Mouse (Mus musculus): ENCODE measurements around the gene Arhgdig.

Gene Arhgdig

DNA sequence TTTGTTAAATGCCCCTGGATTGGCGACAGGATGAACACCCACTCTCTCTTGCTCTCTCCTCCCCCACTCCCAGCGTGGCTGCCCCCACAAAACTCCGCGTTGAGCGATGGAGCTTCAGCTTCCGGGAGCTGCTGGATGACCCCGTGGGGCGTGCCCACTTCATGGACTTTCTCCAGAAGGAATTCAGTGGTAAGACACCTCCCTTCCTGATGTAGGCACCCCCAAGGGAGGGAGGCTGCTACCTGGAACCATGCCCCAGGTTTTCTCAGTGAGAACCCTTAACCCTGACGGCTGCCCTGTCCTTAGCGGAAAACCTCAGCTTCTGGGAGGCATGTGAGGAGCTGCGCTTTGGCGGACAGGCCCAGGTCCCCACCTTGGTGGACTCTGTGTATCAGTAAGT lies at the start of gene Arhgdig:
Arhgdig (minus strand) TSS at position 101 of the 400 bp plus-strand sequence.
- DNase-seq (ENCODE audit: low spot score in 2 of 2) = no peak

DNA sequence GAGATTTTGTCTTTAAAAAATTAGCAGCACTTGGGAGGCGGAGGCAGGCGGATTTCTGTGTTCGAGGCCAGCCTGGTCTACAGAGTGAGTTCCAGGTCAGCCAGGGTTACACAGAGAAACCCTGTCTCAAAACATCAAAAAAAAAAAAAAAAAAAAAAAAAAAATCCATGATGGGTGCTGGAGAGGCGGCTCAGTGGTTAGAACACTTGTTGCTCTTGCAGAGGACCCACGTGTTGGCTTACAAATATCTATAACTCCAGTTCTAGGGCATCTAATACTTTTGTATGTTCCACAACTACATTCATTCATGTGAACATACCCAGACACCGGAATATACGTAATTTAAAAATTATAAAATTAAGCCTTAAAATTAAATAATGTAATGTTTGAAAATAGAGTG lies 47.7 kb upstream of the Arhgdig start:
- no peak for DNase-seq (ENCODE audit: low spot score in 2 of 2)

DNA sequence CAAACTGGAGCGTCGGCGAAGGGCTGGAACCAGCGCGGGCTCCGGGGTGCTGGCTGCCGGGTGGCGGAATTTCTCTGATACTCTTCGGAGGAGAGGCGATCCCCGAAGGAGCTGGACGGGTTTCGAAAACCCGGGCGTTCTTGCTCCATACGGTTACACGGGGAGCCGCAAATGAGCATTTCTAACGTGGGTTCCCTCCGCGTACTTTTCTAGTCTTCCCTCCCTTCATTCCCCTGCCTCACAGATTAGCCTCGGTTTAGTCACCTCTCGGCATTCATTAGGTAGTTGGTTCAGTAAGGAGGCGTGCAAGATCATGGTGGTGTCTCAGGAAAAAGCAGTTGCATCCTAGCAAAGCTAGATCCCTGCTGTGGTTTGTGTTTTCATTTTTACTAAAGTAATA lies 45.8 kb upstream of the Arhgdig start:
- no peak for DNase-seq (ENCODE audit: low spot score in 2 of 2)

DNA sequence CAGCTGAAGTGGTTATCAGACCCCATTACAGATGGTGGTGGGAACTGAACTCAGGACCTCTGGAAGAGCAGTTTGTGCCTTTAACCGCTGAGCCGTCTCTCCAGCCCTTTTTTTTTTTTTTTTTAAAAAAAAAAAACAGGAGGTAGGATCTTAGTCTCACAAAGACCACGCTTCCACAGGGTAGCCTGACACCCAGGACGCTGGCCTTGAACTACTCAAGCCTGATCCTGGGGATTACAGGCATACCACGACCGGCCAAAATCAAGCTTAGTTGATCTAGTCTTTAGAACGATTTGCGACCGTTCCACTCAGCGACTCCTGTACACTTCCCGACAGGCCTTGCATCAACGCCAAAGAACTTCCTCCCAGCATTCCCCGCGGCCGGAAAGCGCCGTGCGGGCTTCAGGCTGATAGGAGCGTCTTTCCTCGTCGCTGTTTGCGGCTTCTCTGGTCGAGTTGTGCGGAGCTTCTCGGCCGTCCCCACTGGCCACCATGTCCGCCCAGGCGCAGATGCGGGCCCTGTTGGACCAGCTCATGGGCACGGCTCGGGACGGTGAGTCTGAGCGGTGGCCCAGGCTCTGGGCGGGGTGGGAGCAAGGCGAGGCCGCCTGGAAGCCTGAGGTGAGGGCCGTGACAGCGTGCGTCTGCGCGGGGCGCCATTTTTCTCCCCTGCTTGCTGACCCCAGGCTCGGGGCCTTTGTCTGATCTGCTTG lies 45.1 kb upstream of the Arhgdig start, which contains the start of gene Luc7l:
Luc7l (plus strand) TSS at position 358 of the 713 bp plus-strand sequence.
- DNase-seq (ENCODE audit: low spot score in 2 of 2) = peak; percentile 84 to 92

DNA sequence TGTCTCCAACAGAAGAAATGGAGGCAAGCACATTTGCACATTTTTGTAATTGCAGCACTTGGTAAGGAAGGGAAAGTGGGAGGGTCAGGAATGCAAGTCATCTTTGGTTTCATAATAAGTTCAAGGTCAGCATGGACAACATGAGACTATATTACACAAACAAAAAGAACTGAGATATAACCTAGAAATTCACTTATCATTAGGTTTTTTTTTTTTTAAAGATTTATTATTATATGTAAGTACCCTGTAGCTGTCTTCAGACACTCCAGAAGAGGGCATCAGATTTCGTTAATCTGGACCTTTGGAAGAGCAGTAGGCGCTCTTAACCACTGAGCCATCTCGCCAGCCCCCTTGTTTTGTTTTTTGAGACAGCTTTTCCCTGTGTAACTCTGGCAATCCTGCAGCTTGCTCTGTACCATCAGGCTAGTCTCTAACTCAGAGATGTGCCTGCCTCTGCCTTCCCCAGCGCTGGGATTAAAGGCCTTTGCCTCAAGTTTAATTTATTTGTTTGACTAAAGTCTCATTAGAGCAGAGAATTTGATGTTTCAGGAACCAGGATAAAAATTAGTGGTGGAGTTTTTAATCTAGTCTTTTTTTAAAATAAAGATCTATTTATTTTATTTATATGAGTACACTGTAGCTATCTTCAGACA lies 44.4 kb upstream of the Arhgdig start:
- DNase-seq (ENCODE audit: low spot score in 2 of 2) = no peak

DNA sequence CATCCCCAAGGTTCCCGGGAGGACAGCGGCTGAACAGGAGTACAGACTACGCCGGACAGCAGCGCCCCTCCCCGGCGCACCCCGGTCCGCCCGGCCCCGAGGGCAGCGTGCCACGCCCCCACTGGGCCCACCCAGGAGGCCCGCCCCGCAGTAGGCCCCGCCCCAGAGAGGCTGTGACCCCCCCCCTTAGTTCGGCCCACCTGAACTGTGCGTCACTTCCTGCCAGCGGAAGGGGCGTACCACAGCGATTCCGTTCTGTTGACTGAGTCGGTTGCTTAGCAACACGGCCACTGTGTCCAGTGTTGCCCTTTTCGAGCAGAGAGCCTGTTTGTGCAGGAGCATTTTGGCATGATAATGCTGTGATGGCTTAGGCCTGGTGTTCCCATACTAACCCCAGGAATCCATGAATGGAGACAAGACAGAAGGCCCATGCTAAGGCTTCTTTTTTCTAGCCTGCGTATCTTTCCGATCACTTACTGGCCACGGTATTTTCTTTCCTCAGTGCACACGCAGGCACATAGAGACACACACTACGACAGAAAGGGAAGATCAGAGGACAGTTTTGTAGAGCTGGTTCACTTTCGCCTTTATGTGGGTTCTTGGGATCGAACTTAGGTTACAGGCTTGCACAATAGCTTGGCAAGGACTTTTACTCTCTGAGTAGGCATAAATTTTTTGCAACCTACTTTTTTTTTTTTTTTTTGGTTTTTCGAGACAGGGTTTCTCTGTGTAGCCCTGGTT lies 36.7 kb upstream of the Arhgdig start, which contains the start of gene Fam234a:
Fam234a (minus strand) TSS at position 142 of the 741 bp plus-strand sequence.
- DNase-seq (ENCODE audit: low spot score in 2 of 2) = peak; percentile 86 to 88

DNA sequence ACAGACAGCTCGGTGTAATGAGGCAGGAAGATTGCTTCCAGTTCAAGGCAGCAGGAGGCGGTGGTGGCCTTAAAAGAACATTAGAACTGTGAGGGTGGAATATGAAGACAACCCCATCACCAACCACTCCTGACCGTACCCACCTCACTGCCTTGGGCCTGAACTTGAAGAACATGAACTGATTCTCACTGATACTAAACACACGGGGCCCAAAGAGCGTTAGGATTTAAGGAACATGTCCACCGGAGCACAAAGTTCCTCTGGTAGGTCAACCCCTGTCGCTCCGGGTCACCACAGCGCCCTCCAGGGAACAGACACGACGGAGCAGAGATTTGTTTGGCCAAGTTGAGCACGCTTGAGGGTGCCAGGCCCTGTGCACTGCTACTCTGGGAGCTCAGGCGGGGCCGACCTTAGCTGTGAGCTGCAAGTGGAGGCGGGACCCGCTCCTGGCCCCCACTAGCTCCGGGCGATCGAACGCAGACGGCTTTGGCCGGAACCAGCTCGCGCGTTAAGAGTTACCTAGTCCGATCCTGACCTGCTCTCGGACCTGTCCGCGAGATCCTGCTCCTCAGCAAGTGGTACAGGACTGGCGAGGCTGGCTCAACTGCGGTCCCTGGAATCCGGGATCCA lies 36.0 kb upstream of the Arhgdig start:
- DNase-seq (ENCODE audit: low spot score in 2 of 2) = no peak

DNA sequence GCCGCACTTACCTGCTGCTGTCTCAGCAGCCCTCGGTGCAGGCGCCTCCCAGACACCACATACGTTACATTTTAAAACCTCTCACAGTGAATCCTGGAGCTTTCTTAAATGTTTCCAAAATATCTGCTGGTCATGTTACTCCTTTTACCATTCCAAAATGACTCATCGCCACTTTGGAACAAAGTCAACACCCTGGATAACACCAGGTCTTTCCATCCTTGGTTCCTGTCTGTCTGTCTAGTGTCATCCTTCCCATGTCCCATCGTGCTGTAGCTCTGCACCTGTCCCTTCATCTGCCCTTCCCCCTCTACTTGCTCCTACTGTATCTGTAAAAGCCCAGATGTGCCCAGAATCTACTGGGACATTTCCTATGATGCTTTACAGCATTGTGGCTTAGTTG lies 33.4 kb upstream of the Arhgdig start:
- DNase-seq (ENCODE audit: low spot score in 2 of 2) = no peak

DNA sequence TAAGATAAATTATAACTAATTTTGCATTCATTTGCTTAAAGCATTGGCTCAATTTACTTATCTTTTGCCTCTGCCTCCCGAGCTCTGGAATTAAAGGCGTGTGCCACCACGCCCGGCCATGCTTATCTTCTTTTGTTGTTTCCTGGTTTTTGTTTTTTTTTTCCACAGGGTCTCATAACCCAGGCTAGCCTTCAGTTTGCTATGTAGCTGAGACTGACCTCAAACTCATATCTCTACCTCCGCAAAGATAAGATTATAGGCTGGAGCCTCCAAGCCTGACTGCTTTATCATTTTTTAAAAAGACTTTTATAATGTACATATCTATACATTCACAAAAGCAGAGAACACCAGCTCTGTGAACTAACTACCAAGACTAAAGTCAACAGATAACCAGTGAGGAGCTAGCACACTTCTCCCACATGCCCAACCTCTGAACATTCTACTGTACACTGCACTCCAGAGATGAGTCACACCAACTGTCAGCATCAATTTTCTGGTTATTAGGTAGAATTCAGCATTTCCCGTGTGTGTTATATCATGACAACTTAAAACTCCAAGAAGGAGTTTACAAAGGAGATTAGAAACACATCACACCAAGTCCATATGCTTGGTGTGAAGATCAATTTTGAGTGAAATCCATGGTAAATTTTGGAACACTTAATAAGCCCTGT lies 32.7 kb upstream of the Arhgdig start:
- DNase-seq (ENCODE audit: low spot score in 2 of 2) = no peak

DNA sequence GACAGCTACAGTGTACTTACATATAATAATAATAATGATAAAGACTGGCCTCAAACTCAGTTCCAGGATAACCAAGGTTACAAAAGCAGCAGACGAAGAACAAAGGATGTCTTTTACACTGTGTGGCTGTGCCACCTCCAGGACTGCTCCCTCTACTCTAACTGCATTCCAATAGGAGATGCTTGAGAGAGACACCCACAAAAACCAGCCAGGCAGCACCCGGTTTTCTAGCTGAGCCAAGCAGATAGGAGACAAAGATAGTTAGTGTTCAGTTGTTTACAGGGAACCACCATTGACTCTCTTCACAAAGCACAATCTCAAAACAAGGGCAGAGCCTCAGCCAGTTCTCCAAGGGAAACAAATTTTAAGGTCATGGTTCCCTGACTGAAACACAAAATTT lies 32.0 kb upstream of the Arhgdig start:
- DNase-seq (ENCODE audit: low spot score in 2 of 2) = no peak

DNA sequence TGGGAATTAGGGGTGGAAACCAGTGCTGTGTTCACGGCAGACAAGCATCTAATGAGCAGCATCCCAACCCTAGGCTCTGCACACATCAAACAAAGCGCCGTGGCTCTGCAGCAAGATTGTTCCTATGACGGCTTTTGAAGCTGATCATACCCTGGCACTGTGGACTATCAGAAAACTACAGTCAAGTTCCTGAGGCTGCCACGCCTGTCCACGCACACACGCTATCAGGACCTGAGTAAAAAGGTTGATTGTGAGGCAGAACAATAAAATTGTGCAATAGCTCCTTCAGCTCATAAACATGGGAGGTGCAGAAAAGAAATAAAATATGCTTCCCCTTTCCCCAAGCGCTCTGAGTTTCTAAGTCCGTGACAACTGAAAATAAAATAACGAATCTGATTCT lies 30.1 kb upstream of the Arhgdig start:
- DNase-seq (ENCODE audit: low spot score in 2 of 2) = no peak

DNA sequence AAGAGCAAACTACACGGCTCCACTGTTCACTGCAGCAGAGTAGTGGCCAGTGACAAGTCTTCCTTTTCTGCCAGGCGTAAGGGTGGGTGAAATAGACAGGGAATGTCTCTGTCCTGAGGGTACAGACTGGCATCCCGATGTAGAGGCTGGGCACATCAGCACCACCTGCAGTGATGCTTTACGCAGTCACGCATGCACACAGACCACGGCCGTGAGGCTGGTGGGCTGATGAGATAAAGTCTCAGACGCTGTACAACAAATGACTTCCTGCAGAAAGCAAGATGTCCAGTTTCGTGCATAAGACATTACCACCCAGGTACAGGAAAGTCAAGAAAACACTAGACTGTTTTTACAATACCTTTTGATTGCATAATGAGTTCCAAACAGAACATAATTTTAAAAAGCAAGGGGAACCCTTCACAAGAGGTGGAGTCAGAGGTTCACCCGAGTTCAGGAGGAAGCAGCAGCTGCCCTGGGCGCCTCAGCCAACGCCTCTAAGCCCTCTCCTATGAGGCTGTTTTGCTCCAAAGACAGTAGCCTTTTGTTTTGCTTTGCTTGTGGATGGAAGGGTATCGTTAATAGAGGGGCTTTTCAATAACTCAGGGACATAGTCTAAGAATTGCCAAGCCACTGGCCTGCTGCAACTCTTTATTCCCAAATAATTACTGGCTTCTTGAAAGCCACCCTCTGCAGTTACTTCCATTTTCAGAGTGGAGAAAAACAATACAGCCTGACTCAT lies 27.7 kb upstream of the Arhgdig start:
- no peak for DNase-seq (ENCODE audit: low spot score in 2 of 2)

DNA sequence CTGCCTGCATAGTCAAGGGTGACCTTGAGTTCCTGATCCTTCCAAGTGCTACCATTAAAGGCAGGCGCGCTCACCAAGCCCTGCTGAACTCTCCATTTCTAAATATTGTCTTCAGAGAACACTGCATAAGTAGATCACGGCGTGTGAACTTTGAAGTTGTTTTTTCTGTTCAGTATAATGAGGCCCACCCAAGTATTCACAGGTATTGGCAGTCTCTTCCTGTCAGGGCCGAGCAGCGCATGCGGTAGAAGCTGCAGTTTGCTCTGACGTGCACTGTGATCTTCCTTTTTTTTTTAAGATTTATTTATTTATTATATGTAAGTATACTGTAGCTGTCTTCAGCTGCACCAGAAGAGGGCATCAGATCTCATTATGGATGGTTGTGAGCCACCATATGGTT lies 26.8 kb upstream of the Arhgdig start:
- DNase-seq (ENCODE audit: low spot score in 2 of 2) = no peak

DNA sequence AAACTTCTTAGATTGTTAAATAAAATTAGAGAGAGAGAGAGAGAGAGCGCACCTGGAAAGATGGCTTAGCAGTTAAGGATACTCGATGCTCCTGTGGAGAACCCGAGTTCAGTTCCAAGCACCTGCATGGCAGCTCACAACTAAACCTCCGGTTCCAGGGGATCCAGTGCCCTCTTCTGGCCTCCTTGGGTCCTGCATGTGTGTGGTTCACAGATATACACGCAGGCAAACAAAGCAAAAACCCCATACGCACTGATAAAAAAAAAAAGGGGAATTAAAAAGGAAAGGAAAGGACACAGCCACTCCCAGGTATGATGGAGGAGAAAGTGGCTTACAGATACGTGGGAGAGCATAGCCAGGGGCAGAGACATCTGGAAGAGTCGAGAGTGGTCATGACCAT lies 25.3 kb upstream of the Arhgdig start:
- no peak for DNase-seq (ENCODE audit: low spot score in 2 of 2)

DNA sequence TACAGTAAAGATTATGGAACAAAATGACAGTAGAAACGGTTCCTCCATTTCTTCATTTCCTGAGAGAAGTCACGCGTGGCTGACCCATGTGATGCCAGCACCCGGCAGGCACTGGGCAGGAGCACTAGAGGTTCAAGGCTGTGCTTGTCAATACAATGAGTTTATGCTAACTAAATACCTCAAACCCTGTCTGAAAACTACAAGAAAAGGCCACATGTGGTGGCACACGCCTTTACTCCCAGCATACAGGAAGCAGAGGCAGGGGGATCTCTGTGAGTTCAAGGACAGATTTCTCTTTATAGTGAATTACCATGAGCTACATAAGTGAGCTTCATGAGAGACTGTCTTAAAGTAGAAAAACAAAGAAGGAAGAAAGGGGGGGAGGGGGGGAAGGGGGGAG lies 23.6 kb upstream of the Arhgdig start:
- DNase-seq (ENCODE audit: low spot score in 2 of 2) = no peak

DNA sequence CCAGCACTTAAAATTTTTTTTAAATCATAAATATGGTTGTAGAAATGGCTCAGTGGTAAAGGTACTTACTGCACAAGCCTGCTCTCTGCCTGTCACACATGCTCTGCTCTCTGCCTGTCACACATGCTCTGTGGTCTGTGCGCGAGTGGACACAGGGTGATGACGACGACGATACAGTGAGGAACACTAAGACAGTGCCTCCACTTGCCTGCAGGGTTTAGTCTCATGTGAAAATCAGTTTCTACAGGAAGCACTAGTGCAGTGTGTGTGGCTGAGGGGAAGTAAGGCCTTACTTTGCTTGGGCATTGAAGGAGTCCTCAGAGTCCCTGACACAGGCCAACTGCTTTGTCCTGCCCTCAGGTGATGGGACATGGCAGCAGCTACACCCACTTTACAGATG lies 22.2 kb upstream of the Arhgdig start:
- no peak for DNase-seq (ENCODE audit: low spot score in 2 of 2)

DNA sequence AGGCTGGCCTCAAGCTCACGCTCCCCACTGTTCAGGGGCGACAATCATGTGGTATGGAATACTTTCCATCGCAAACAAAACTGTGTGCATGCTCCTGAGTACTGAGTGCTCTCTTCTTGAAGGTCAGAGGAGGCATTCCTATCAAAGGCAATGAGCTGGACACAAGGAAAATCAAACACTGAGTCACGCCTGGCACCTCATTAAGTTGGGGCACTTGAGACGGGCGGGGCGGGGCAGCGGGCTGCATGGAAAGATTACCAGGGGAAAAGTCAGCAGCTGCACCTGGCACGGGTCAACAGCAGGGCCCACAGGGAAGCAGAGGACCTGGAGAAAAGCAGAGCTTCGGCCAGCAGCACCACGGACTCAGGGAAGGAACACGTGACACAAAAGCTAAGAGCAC lies 17.6 kb upstream of the Arhgdig start:
- no peak for DNase-seq (ENCODE audit: low spot score in 2 of 2)

DNA sequence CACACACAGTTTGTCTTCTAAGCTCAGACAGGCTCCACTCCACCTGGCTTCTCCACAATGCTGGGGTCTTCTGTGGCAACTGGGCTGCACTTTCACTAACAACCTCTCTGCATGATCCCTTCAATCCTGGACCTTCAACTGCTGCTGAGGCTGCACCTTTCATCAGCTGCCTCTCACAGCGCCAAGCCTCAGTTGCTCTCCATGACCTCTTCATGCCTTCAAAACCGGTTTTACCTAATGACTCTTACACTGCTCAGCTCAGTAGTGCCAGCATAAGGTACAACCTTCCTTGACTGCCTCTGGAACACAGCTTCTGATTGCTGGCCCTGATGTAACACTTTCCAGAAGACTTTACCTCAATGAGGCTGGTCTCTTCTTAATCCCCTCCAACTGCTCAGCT lies 13.9 kb upstream of the Arhgdig start:
- DNase-seq (ENCODE audit: low spot score in 2 of 2) = no peak

DNA sequence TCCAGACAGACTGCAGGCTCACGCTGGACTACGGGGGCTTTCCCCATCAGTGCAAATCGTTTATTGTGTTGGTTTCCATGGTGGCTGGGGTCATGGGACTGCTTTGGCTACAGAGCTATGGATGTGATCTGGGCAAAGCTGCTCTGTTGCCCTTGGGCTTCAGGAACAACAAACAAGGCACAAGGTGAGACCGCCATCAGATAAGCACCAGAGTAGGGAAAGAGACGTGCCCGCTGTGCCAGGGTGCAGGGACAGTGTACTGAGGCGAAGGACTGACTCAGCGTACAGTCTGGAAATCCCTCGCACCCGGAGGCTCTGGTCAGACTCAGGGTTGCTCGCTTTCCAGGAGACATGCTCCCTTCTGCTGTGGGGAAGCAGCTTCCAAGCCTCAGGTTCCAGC lies 5.1 kb upstream of the Arhgdig start:
- DNase-seq (ENCODE audit: low spot score in 2 of 2) = no peak

DNA sequence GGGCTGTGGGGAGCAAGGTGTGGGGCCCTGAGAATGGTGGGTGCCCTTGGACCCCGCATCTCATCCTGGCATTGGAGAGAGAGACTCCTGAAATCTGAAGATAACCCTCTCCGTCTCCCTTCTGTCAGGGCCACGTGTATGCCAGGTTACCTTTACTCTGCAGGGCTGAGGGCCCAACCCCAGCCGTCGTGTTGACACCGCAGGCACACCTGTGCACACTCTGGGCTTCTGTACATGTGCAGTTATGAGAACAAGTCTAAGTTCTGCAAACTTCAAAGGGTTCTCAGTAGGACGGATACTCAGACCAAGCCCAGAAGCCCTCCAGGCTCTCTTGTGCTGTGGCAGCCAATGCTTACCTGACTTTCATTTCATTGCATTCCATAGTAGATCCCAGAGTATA lies 4.7 kb upstream of the Arhgdig start:
- no peak for DNase-seq (ENCODE audit: low spot score in 2 of 2)

DNA sequence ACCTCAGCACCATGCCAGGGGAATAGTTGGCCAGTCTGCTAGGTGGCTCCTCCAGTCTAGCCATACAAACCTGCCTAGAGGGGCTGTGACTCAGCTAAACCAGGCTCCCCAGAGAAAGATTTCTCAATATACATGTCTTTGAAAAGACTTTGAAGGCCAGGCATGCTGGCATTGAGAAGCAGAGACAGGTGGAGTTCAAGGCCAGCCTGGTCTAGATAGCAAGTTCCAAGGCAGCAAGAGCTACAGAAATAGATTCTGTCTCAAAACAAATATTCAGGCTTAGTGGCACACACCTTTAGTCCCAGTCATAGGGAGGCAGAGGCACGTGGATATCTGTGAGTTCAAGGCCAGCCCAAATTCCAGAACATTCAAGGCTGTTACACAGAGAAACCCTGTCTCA lies 1.2 kb downstream of the Arhgdig start:
- DNase-seq (ENCODE audit: low spot score in 2 of 2) = no peak
